8 mouse cellular contexts compared by ENCODE assay signal in genomic region chr5:150426595-150426994, GRCm38 (mm10).
DNase-seq lines count a peak whose midpoint lies in the region; ATAC-seq and TF ChIP-seq lines count a peak whose summit lies in the region.

No protein-coding gene starts in this region.

- no peak overlapping the region for H3K27ac ChIP-seq in intestine, embryonic 14.5 days (ENCODE audit: low read depth)
- H3K27ac ChIP-seq in intestine, embryonic 16.5 days (ENCODE audit: low read length), result no peak overlapping the region
- no peak overlapping the region for H3K27ac ChIP-seq in stomach, postnatal 0 days (replicated peaks)

- no peak overlapping the region for H3K9ac ChIP-seq in intestine, embryonic 14.5 days (ENCODE audit: low read length)
- H3K9ac ChIP-seq in intestine, embryonic 16.5 days (ENCODE audit: low read depth, low read length), result no peak overlapping the region
- H3K9ac ChIP-seq in stomach, postnatal 0 days (ENCODE audit: low read length), result no peak overlapping the region

- peak; percentile 83 for TF ChIP-seq CTCF in E14TG2a.4 (conservative IDR thresholded peaks at IDR 0.05; ENCODE audit: low read length)
- peak; percentile 71 for TF ChIP-seq CTCF in stomach, postnatal 0 days (IDR thresholded peaks at IDR 0.05; ENCODE audit: low read depth)

- H3K36me3 ChIP-seq in intestine, embryonic 14.5 days (ENCODE audit: control insufficient read depth, insufficient read depth, low read length), result 0 out of 2 replicates have a peak, but pooled peaks cover 3% of the 10 kb centered on the region
- H3K36me3 ChIP-seq in intestine, embryonic 16.5 days (ENCODE audit: control insufficient read depth, insufficient read depth, low read length), result no peaks in the 10 kb centered on the region
- peaks cover 12% of the 10 kb centered on the region; the same call in 1 of the 2 replicates for H3K36me3 ChIP-seq in E14TG2a.4 (ENCODE audit: insufficient read depth, low read length)
- H3K36me3 ChIP-seq in stomach, postnatal 0 days (ENCODE audit: control insufficient read depth, insufficient read depth, low read length), result no peaks in the 10 kb centered on the region

- intact Hi-C loops in left cerebral cortex, postnatal 36 days (cut with DNase I), result loop anchor here (5.0 to 10.0 kb wide), 2 partner anchors 192 to 259 kb away; no protein-coding TSS in a partner anchor

- no peak overlapping the region for H3K4me2 ChIP-seq in intestine, embryonic 14.5 days (ENCODE audit: low read length)
- no peak overlapping the region for H3K4me2 ChIP-seq in intestine, embryonic 16.5 days (ENCODE audit: low read depth, low read length)
- no peak overlapping the region for H3K4me2 ChIP-seq in stomach, postnatal 0 days (replicated peaks; ENCODE audit: low read depth)

- no peaks in the 10 kb centered on the region for H3K4me1 ChIP-seq in intestine, embryonic 14.5 days (replicated peaks; ENCODE audit: control insufficient read depth, insufficient read depth, low read length)
- H3K4me1 ChIP-seq in intestine, embryonic 16.5 days (ENCODE audit: control insufficient read depth, insufficient read depth, low read length), result no peaks in the 10 kb centered on the region
- H3K4me1 ChIP-seq in E14TG2a.4 (replicated peaks; ENCODE audit: low read depth, low read length), result peaks cover 8% of the 10 kb centered on the region; the same call in 1 of the 2 replicates
- no peaks in the 10 kb centered on the region for H3K4me1 ChIP-seq in stomach, postnatal 0 days (replicated peaks; ENCODE audit: control insufficient read depth, insufficient read depth)

- peak; percentile 67 for DNase-seq in intestine, embryonic 14.5 days (ENCODE audit: low spot score)
- DNase-seq in 416B (ENCODE audit: low read depth), result peak; percentile 50
- peak; percentile 74 to 84 for DNase-seq in cerebellum, postnatal 14 days
- peak; percentile 27 to 38 for DNase-seq in left cerebral cortex, postnatal 36 days (ENCODE audit: low spot score in 2 of 2)
- DNase-seq in stomach, postnatal 0 days (ENCODE audit: low spot score), result peak; percentile 30
- no peak for DNase-seq in urinary bladder, postnatal 4 days (ENCODE audit: low spot score in 2 of 2)

- TF ChIP-seq EP300 in stomach, postnatal 0 days (optimal IDR thresholded peaks at IDR 0.05), result no peak

- no peak overlapping the region for H3K4me3 ChIP-seq in intestine, embryonic 14.5 days (ENCODE audit: low read depth, low read length)
- H3K4me3 ChIP-seq in intestine, embryonic 16.5 days (ENCODE audit: low read length), result no peak overlapping the region
- no peak overlapping the region for H3K4me3 ChIP-seq in E14TG2a.4 (replicated peaks; ENCODE audit: low read length)
- H3K4me3 ChIP-seq in stomach, postnatal 0 days (ENCODE audit: low read depth, low read length), result no peak overlapping the region

- no peaks in the 10 kb centered on the region for H3K27me3 ChIP-seq in intestine, embryonic 14.5 days (replicated peaks; ENCODE audit: control insufficient read depth, insufficient read depth, low read length)
- H3K27me3 ChIP-seq in intestine, embryonic 16.5 days (replicated peaks; ENCODE audit: control insufficient read depth, insufficient read depth, low read length), result no peaks in the 10 kb centered on the region
- no peaks in the 10 kb centered on the region for H3K27me3 ChIP-seq in E14TG2a.4 (ENCODE audit: insufficient read depth, low read length)
- H3K27me3 ChIP-seq in stomach, postnatal 0 days (ENCODE audit: control insufficient read depth, insufficient read depth, low read length), result no peaks in the 10 kb centered on the region

- no peaks in the 10 kb centered on the region for H3K9me3 ChIP-seq in intestine, embryonic 14.5 days (ENCODE audit: control insufficient read depth, low read length)
- H3K9me3 ChIP-seq in intestine, embryonic 16.5 days (ENCODE audit: control insufficient read depth, low read length), result no peaks in the 10 kb centered on the region
- H3K9me3 ChIP-seq in E14TG2a.4 (ENCODE audit: low read length), result no peaks in the 10 kb centered on the region
- no peaks in the 10 kb centered on the region for H3K9me3 ChIP-seq in stomach, postnatal 0 days (ENCODE audit: control insufficient read depth, low read length)

- WGBS in intestine, embryonic 14.5 days, result 68% methylated on average over 3 of the region's 3 CpGs
- WGBS in intestine, embryonic 16.5 days, result 69% methylated on average over 3 of the region's 3 CpGs
- WGBS in stomach, postnatal 0 days, result 82% methylated on average over 3 of the region's 3 CpGs

- no peak for ATAC-seq in intestine, embryonic 14.5 days (replicated peaks; ENCODE audit: low FRiP score, low TSS enrichment, low read depth)
- ATAC-seq in intestine, embryonic 16.5 days, result no peak
- ATAC-seq in stomach, postnatal 0 days (ENCODE audit: low FRiP score, low TSS enrichment), result no peak

Comparison
In these comparisons a context has a peak if more than half of its experiments do, and no peak if none do; other contexts are left out.
1. DNase-seq: peak in intestine, embryonic 14.5 days (single experiment), 416B (single experiment), cerebellum, postnatal 14 days (2 of 2), left cerebral cortex, postnatal 36 days (2 of 2) and stomach, postnatal 0 days (single experiment); none in urinary bladder, postnatal 4 days (0 of 2).